Mouse (Mus musculus) testis, adult 2 months (tissue): ENCODE measurements at regions not wholly inside any gene's neighbourhood (a gene's known extent, or its start where the extent isn't known, plus 50 kb on each side); places are given as distances from the start of the nearest gene placed in this dataset.

Experiments used
- H3K27ac ChIP-seq: fragments of 200-500 bp; 2 replicates; pipeline ENCODE4 v1.5.1; 2012; ENCODE audit warnings: low read depth, low read length; ENCODE audit not compliant: control insufficient read depth, insufficient read depth
- H3K27me3 ChIP-seq: fragments of 200-500 bp; 2 replicates; pipeline ENCODE4 v1.6.1; 2012; ENCODE audit warnings: mild to moderate bottlenecking, low read length, moderate library complexity; ENCODE audit not compliant: control insufficient read depth, insufficient read depth
- H3K36me3 ChIP-seq: fragments of 200-500 bp; 2 replicates; pipeline ENCODE4 v1.6.1; 2012; ENCODE audit warnings: mild to moderate bottlenecking, low read length; ENCODE audit not compliant: control insufficient read depth, insufficient read depth
- H3K4me1 ChIP-seq: fragments of 200-500 bp; 2 replicates; pipeline ENCODE4 v1.6.1; 2012; ENCODE audit warnings: low read length; ENCODE audit not compliant: control insufficient read depth, insufficient read depth
- H3K4me3 ChIP-seq: fragments of 200-500 bp; 2 replicates; pipeline ENCODE4 v1.5.1; 2012; ENCODE audit warnings: low read depth, mild to moderate bottlenecking, low read length, moderate library complexity, mixed read lengths; ENCODE audit not compliant: control insufficient read depth
- CTCF ChIP-seq: fragments of 200-500 bp; IDR thresholded peaks from 2 replicates; pipeline ENCODE4 v1.5.1; 2012; ENCODE audit warnings: low read depth, mild to moderate bottlenecking, inconsistent platforms, low read length, moderate library complexity; ENCODE audit not compliant: control insufficient read depth, insufficient read depth, insufficient replicate concordance
- POLR2A ChIP-seq: fragments of 200-500 bp; IDR thresholded peaks from 2 replicates; pipeline ENCODE4 v1.6.1; 2012; ENCODE audit warnings: low read depth, mild to moderate bottlenecking, inconsistent platforms, low read length, moderate library complexity; ENCODE audit not compliant: control insufficient read depth

- TF ChIP-seq CTCF (no peak), POLR2A (no peak)
- Histone ChIP-seq H3K27ac (no peak overlapping the region), H3K4me1 (peaks cover 2% of the 10 kb centered on the region; the same call in 1 of the 2 replicates), H3K4me3 (no peak overlapping the region), H3K27me3 (no peaks in the 10 kb centered on the region), H3K36me3 (no peaks in the 10 kb centered on the region)
Observed at GRCm38 (mm10) chr12:28969671-28970379, 218.2 kb downstream of the Eipr1 start.

GRCm38 (mm10) chr12:28974571-28975041, 223.0 kb downstream of the Eipr1 start:
- Histone ChIP-seq H3K36me3 (no peaks in the 10 kb centered on the region), H3K4me1 (peaks cover 2% of the 10 kb centered on the region; the same call in 1 of the 2 replicates)
- TF ChIP-seq CTCF = peak; percentile 38; the same call in 1 of the 2 replicates
- TF ChIP-seq POLR2A = no peak

GRCm38 (mm10) chr12:28975249-28975648, 223.6 kb downstream of the Eipr1 start:
- no peaks in the 10 kb centered on the region for H3K36me3 ChIP-seq
- H3K4me3 ChIP-seq = no peak overlapping the region
- TF ChIP-seq POLR2A (no peak), CTCF (no peak)
- H3K4me1 ChIP-seq = peaks cover 2% of the 10 kb centered on the region; the same call in 1 of the 2 replicates
- no peak overlapping the region for H3K27ac ChIP-seq
- H3K27me3 ChIP-seq = no peaks in the 10 kb centered on the region

More at GRCm38 (mm10) chr12:28974571-28975041, 223.0 kb downstream of the Eipr1 start:
- Histone ChIP-seq H3K27me3 (no peaks in the 10 kb centered on the region), H3K27ac (no peak overlapping the region), H3K4me3 (no peak overlapping the region)

- Histone ChIP-seq H3K36me3 (no peaks in the 10 kb centered on the region), H3K4me3 (no peak overlapping the region), H3K27me3 (no peaks in the 10 kb centered on the region), H3K27ac (no peak overlapping the region), H3K4me1 (no peaks in the 10 kb centered on the region; the same call in 1 of the 2 replicates)
- no peak for TF ChIP-seq POLR2A
Observed at GRCm38 (mm10) chr12:28979679-28980078, 228.1 kb downstream of the Eipr1 start.

- Histone ChIP-seq H3K27me3 (no peaks in the 10 kb centered on the region), H3K36me3 (no peaks in the 10 kb centered on the region), H3K4me1 (no peaks in the 10 kb centered on the region), H3K4me3 (no peak overlapping the region), H3K27ac (no peak overlapping the region)
- TF ChIP-seq CTCF = no peak
- no peak for TF ChIP-seq POLR2A
Observed at GRCm38 (mm10) chr12:28986214-28986613, 234.6 kb downstream of the Eipr1 start.

- no peak for TF ChIP-seq POLR2A
- TF ChIP-seq CTCF = no peak
- H3K36me3 ChIP-seq = no peaks in the 10 kb centered on the region
Observed at GRCm38 (mm10) chr12:28997474-28998192, 246.0 kb downstream of the Eipr1 start.

GRCm38 (mm10) chr12:28999963-29000451, 248.4 kb downstream of the Eipr1 start:
- TF ChIP-seq CTCF = no peak
- TF ChIP-seq POLR2A = no peak
- Histone ChIP-seq H3K36me3 (no peaks in the 10 kb centered on the region), H3K27ac (no peak overlapping the region), H3K27me3 (no peaks in the 10 kb centered on the region), H3K4me1 (no peaks in the 10 kb centered on the region), H3K4me3 (no peak overlapping the region)

More at GRCm38 (mm10) chr12:28997474-28998192, 246.0 kb downstream of the Eipr1 start:
- Histone ChIP-seq H3K4me1 (no peaks in the 10 kb centered on the region), H3K27ac (no peak overlapping the region), H3K4me3 (no peak overlapping the region), H3K27me3 (no peaks in the 10 kb centered on the region)
